Mouse (Mus musculus) retina, postnatal 7 days (tissue): ENCODE data around the gene Arap2.

ENCODE experiments used
- DNase-seq: peaks from one replicate; pipeline ENCODE4 v3.0.0-alpha.2; 2012; ENCODE audit warnings: low read depth, low spot score

Arap2 gene

DNA sequence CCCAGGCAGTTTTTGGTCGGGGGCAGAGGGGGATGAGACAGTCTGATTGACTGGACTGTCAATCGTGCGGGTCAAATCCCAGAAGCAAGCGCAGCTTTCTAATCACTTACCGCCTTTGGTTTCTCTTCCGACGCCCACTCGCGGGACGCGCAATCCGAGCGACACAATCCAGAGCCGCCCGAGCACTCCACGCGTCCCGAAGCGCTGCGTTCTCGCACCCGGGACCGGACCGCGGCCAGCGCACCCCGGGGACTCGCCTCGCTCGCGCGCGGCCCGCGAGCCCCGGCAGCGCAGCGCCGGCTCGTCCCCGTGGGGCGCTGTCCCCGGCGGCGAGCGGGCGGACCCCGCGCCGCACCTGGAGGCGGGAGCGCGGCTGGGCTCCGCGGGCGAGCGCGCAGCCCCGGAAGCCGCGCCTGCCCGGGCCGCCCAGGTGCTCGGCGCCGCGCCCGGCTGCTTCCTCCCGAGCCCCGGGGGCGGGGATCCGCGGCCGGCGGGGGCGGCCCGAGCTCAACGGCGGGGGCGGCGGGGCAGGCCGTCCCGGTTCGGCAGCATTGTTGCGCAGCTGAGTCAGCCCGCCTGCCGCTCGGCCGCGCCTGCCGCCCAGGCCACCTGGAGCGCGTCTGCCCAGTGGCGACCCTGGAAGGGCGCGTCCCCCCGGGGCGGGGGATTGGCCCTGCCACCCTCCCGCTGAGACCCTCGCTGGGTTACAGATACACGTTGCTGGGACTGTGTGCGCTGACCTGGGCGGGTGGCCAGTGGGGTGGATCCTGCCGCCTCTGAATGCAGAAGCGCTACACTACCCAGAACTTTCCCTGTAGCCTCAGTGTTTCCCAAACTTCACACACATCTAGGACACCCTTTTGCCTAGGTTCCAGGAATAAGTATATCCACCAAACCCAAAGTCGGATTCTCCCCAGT is at the start of gene Arap2:
TSS of gene Arap2 (minus strand) at position 376 of the 918 bp plus-strand sequence.
- peak; percentile 17 for DNase-seq

DNA sequence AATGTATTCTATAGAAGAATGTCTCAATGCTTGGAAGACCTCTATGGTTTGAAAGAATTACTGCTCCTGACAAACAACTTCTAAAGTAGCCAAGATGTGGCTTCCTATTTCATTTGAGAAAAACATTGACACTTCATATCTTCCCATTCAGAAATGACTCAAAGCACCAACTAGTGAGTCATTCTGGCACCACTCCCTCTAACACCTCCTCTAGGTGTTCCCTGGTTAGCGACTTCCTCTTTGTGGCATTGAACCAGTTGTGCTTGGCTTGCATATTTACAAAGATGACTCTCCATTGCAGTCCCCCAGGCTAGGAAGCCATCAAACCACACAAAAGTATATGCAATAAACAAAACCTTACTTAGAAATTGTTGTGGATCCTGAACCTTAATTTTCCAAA is 49.8 kb upstream of the Arap2 start:
- no peak for DNase-seq

DNA sequence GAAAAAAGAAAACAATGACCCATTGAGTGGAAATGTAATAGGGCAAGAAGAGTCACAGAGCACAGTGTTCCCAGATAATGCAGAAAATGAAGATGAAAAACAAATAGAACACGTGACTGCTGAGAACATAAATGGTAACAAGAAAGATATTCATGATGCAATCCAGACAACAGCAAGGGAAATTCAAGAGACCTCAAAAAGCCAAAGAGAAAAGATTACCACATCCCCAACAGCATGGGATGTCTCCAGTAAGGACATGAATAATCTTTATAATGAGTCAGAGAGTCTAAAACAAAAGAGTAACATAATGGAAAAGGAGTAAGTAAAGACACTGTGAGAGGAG is 48.1 kb upstream of the Arap2 start:
- no peak for DNase-seq

GRCm38 (mm10) chr5:62813402-62814071 is 47.6 kb upstream of the Arap2 start, which contains the start of gene Dthd1:
TSS of gene Dthd1 (plus strand) at chr5:62813823.
- DNase-seq = no peak

GRCm38 (mm10) chr5:62792776-62793175 is 26.8 kb upstream of the Arap2 start:
- DNase-seq = no peak

- no peak for DNase-seq
Measured at GRCm38 (mm10) chr5:62790921-62791564, 25.1 kb upstream of the Arap2 start.

DNA sequence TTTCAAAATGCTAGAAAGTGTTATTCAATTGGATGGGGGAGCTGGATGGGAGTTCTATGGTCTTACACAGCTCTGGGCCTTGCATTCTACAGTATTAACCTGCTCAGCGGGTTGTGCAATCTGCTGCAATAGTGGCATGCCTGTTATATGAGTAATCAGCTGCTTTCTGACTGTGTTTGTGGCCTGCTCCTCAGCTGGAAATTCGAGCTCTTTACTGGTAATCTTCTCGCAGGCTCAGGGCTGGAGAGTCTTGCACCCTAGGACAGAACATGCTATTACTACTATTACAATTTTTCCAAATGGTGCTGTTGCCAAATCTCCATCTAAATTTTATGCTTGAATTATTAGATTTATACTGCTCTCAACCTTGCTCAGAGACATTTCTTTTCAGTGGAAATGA is 20.9 kb upstream of the Arap2 start:
- DNase-seq = no peak

DNA sequence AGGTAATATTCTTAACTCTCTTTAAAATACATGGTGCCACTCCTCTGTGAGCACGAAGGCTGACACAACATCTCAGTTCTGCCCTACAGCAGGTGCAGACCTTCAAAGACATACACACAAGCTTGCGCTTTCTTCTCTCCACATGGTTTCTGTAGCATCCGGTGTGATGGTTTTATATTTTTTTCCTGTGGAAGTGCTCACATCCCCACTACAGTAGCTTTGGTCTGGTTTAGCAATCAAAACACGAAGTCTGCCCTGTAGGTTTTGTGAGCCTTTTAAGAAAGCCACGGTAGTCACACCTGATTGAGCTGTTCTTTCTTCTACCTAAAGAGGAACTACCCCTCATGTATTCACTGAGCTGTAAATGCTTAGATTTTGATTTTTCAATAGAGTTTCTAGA is 12.7 kb upstream of the Arap2 start:
- no peak for DNase-seq

GRCm38 (mm10) chr5:62777804-62778203 is 11.8 kb upstream of the Arap2 start:
- no peak for DNase-seq

DNA sequence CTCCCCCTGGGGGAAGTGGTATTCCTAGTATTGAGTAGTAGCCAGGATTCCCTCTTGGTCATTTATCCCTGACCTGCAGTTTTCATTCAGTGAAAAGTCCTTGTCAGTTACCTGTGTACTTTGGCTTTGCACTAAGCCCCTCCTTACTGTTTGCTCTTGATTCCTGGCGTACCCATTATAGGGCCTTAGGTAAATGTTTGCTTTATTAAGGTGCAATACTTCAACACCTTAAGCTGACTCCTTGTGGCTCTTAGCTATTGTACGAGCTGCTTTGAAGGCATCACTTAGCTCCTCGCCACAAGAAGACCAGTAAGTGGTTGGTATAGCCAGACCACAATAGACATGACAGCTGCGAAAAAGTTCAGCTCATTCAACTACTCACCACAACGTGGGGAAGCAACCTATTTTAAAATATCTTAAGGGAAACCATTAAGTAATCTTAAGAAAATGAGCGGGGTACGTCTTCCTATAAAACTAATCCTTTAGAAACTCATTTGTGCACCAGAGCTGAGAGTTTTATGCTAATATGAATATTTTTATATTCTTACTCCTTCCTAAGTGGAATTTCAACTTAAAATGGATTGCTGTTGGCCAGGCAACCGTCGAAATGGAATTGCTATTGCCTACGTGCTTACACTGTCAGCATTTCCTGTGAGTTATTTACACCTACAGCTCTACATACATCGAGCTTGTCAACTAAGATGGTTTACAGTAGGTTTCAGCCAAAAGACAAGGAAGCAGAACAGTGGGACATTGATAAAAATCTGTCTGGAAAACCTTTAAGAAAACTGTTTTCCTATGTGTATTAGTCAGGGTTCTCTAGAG is 6.0 kb upstream of the Arap2 start:
- no peak for DNase-seq

- DNase-seq = no peak
Measured at GRCm38 (mm10) chr5:62765459-62765783, 538 bp downstream of the Arap2 start.

- DNase-seq = no peak
Measured at GRCm38 (mm10) chr5:62764161-62764560, 1.8 kb downstream of the Arap2 start.

DNA sequence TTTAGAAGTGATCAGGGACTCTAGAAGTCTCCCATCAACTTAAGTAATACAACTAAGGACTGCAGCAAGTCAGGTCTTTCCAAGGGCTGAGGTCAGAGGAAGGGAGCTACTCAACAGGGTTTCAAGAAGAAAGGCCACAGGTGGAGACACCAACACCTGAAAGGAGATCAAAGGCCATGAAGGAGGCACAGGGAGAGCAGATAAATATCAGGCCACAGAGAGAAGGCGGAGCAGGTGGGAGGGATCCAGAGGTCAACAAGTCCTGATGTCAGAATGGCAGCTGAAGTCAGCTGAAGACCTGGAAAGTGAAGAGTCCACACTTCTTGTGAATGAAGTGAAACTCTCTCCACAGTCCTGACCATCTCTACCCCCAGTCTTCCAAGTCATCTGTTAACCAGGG is 2.9 kb downstream of the Arap2 start:
- no peak for DNase-seq

- DNase-seq = no peak
Measured at GRCm38 (mm10) chr5:62762298-62762960, 3.5 kb downstream of the Arap2 start.

- DNase-seq = no peak
Measured at GRCm38 (mm10) chr5:62760791-62761504, 5.0 kb downstream of the Arap2 start.

DNA sequence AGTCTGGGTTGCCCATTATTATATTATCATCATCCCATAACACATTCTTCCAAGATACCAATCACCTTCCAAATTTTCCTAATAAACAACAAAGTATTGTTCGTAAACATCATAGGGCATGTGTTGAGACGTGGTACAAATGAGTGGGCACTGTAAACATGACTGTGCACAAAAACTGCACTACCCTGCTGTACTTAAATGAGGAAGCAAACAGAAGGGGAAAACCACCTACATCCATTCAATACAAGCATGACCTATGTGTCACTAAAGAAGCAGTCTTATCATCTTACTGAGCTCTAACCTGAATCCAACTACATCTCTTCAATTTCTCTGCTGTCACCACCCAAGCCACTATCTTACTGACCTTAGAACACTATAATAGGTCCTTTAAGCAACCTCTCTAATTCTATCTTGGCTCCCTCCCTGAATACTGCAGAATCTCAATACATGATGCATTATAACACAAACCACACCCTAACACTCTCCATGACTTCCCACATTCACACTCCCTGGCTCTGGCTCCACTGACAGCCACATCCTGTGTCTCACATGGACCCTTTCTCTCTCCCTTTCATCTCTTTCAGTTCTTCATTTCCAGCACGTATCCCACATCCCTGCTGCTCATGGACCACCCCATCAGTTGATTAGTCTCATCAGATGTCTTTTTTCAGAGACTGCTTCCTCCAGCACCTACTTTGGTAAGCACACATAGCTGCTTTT is 10.0 kb downstream of the Arap2 start:
- DNase-seq = no peak

- no peak for DNase-seq
Measured at GRCm38 (mm10) chr5:62752934-62753333, 13.0 kb downstream of the Arap2 start.

- no peak for DNase-seq
Measured at GRCm38 (mm10) chr5:62751692-62752091, 14.3 kb downstream of the Arap2 start.

GRCm38 (mm10) chr5:62748168-62748567 is 17.8 kb downstream of the Arap2 start:
- DNase-seq = no peak
